Mouse (Mus musculus) kidney, adult 10 weeks (tissue): ENCODE measurements around the gene Slc34a3. TPM values are rescaled to one million over a fixed set of nuclear protein-coding genes. Genes with fewer than 3 reads are reported as not detected.

Experiments
- polyA plus RNA-seq: library from polyadenylated mRNA; stranded (reverse); fragments of 350-450 nt; fragmentation: Illumina TruSeq; extraction: RNeasy Lipid Tissue Mini Kit (QIAGEN cat#74804); gene quantifications from one replicate; pipeline ENCODE4 v1.2.3, GENCODE M21; 2014; ENCODE audit warnings: low read depth, low replicate concordance

The Slc34a3 gene
- 5.6 TPM for polyA plus RNA-seq

GRCm38 (mm10) chr2:25234050-25234449 is at the start of gene Slc34a3:
Gene Slc34a3, minus strand, starts transcription at chr2:25234364.

GRCm38 (mm10) chr2:25271827-25272511 is 37.8 kb upstream of the Slc34a3 start, which contains the start of the genes Ssna1 and Anapc2:
Gene Ssna1, minus strand, starts transcription at chr2:25272438.
Gene Anapc2, plus strand, starts transcription at chr2:25272478.

GRCm38 (mm10) chr2:25262291-25262767 is 28.2 kb upstream of the Slc34a3 start, which contains the start of gene Tprn:
Gene Tprn, plus strand, starts transcription at chr2:25262618.

GRCm38 (mm10) chr2:25255284-25255779 is 21.2 kb upstream of the Slc34a3 start, which contains the start of gene Tmem203:
Gene Tmem203, plus strand, starts transcription at chr2:25255439.

GRCm38 (mm10) chr2:25246183-25247072 is 12.3 kb upstream of the Slc34a3 start, which contains the start of gene AL732309.1:
Gene AL732309.1, minus strand, starts transcription at chr2:25246863.

GRCm38 (mm10) chr2:25242101-25242506 is 7.9 kb upstream of the Slc34a3 start, which contains the start of the genes Rnf208 and Cysrt1:
Gene Rnf208, plus strand, starts transcription at chr2:25242255.
Gene Cysrt1, minus strand, starts transcription at chr2:25242452.

GRCm38 (mm10) chr2:25236614-25237013 is 2.5 kb upstream of the Slc34a3 start, which contains the start of gene Rnf224:
Gene Rnf224, minus strand, starts transcription at chr2:25236787.

GRCm38 (mm10) chr2:25224492-25224765 is 9.7 kb downstream of the Slc34a3 start, which contains the start of gene Tubb4b:
Gene Tubb4b, minus strand, starts transcription at chr2:25224702.

GRCm38 (mm10) chr2:25218445-25218844 is 15.7 kb downstream of the Slc34a3 start, which contains the start of gene Fam166a:
Gene Fam166a, plus strand, starts transcription at chr2:25218745.

GRCm38 (mm10) chr2:25214444-25214843 is 19.7 kb downstream of the Slc34a3 start, which contains the start of gene Stpg3:
Gene Stpg3, minus strand, starts transcription at chr2:25214637.

GRCm38 (mm10) chr2:25211121-25211670 is 23.0 kb downstream of the Slc34a3 start, which contains the start of gene Nelfb:
Gene Nelfb, minus strand, starts transcription at chr2:25211489.

GRCm38 (mm10) chr2:25196172-25196954 is 37.8 kb downstream of the Slc34a3 start, which contains the start of gene Tor4a:
Gene Tor4a, minus strand, starts transcription at chr2:25196886.

GRCm38 (mm10) chr2:25180478-25180903 is 53.7 kb downstream of the Slc34a3 start, which contains the start of gene Nrarp:
Gene Nrarp, plus strand, starts transcription at chr2:25180758.

Other genes with a start within 250 kb of the Slc34a3 start
- 4.0 TPM for gene Nsmf, start 180.0 kb downstream of the Slc34a3 start, polyA plus RNA-seq
- gene Entpd8, start 154.1 kb downstream of the Slc34a3 start, polyA plus RNA-seq: 4.9 TPM
- not detected for gene Noxa1, start 139.2 kb downstream of the Slc34a3 start, polyA plus RNA-seq
- 3.8 TPM for gene Nrarp, start 53.6 kb downstream of the Slc34a3 start, polyA plus RNA-seq
- 1.4 TPM for gene Tor4a, start 37.5 kb downstream of the Slc34a3 start, polyA plus RNA-seq
- gene Nelfb, start 22.9 kb downstream of the Slc34a3 start, polyA plus RNA-seq: 5.2 TPM
- not detected for gene Stpg3, start 19.7 kb downstream of the Slc34a3 start, polyA plus RNA-seq
- gene Fam166a, start 15.6 kb downstream of the Slc34a3 start, polyA plus RNA-seq: not detected
- 24.5 TPM for gene Tubb4b, start 9.7 kb downstream of the Slc34a3 start, polyA plus RNA-seq
- gene Rnf224, start 2.4 kb upstream of the Slc34a3 start, polyA plus RNA-seq: not detected
- gene Rnf208, start 7.9 kb upstream of the Slc34a3 start, polyA plus RNA-seq: not detected
- gene Cysrt1, start 8.1 kb upstream of the Slc34a3 start, polyA plus RNA-seq: not detected
- gene AL732309.1, start 12.5 kb upstream of the Slc34a3 start, polyA plus RNA-seq: 1.5 TPM
- gene Tmem203, start 21.1 kb upstream of the Slc34a3 start, polyA plus RNA-seq: 0.61 TPM
- 3.2 TPM for gene Tprn, start 28.3 kb upstream of the Slc34a3 start, polyA plus RNA-seq
- 1.2 TPM for gene Ssna1, start 38.1 kb upstream of the Slc34a3 start, polyA plus RNA-seq
- 4.5 TPM for gene Anapc2, start 38.1 kb upstream of the Slc34a3 start, polyA plus RNA-seq
- gene Tmem210, start 53.8 kb upstream of the Slc34a3 start, polyA plus RNA-seq: not detected
- gene Lrrc26, start 55.6 kb upstream of the Slc34a3 start, polyA plus RNA-seq: not detected
- gene Grin1, start 84.8 kb upstream of the Slc34a3 start, polyA plus RNA-seq: not detected
- gene Man1b1, start 98.0 kb upstream of the Slc34a3 start, polyA plus RNA-seq: 15.0 TPM
- gene Dpp7, start 122.0 kb upstream of the Slc34a3 start, polyA plus RNA-seq: 34.5 TPM
- gene Uap1l1, start 131.3 kb upstream of the Slc34a3 start, polyA plus RNA-seq: 3.9 TPM
- gene Sapcd2, start 138.0 kb upstream of the Slc34a3 start, polyA plus RNA-seq: not detected
- 0.36 TPM for gene Entpd2, start 161.5 kb upstream of the Slc34a3 start, polyA plus RNA-seq
- 4.3 TPM for gene Npdc1, start 165.0 kb upstream of the Slc34a3 start, polyA plus RNA-seq
- gene Fut7, start 188.9 kb upstream of the Slc34a3 start, polyA plus RNA-seq: not detected
- gene Abca2, start 194.3 kb upstream of the Slc34a3 start, polyA plus RNA-seq: 0.77 TPM
- not detected for gene Clic3, start 222.5 kb upstream of the Slc34a3 start, polyA plus RNA-seq
- gene Paxx, start 226.7 kb upstream of the Slc34a3 start, polyA plus RNA-seq: 2.2 TPM
- gene Ptgds, start 235.7 kb upstream of the Slc34a3 start, polyA plus RNA-seq: not detected